Mouse (Mus musculus) myocyte (in vitro differentiated cells): Measurements from ENCODE around the gene Recql5. TPM values are rescaled to one million over a fixed set of nuclear protein-coding genes. Genes with fewer than 3 reads are reported as not detected.

Source experiments
- H3K27me3 ChIP-seq: one replicate; pipeline ENCODE4 v1.6.1; 2011; ENCODE audit not compliant: control insufficient read depth, insufficient read depth, insufficient read length
- H3K36me3 ChIP-seq: one replicate; pipeline ENCODE4 v1.6.1; 2011; ENCODE audit not compliant: control insufficient read depth, insufficient read depth
- H3K4me2 ChIP-seq: one replicate; pipeline ENCODE4 v1.6.1; 2011; ENCODE audit warnings: low read depth, control low read depth
- H3K4me3 ChIP-seq: one replicate; pipeline ENCODE4 v1.5.1; 2011; ENCODE audit warnings: mild to moderate bottlenecking, control low read depth, moderate library complexity
- H3K79me2 ChIP-seq: one replicate; pipeline ENCODE4 v1.6.1; 2011; ENCODE audit not compliant: control insufficient read depth, insufficient read depth
- H3ac ChIP-seq: one replicate; pipeline ENCODE4 v1.6.1; 2011; ENCODE audit not compliant: control insufficient read depth, insufficient read length
- CEBPB ChIP-seq: IDR thresholded peaks from 2 replicates; pipeline ENCODE4 v1.6.1; 2011; ENCODE audit warnings: mild to moderate bottlenecking, moderate library complexity; ENCODE audit not compliant: poor library complexity, insufficient read depth, severe bottlenecking
- E2F4 ChIP-seq: IDR thresholded peaks from one replicate; pipeline ENCODE4 v1.6.1; 2011; ENCODE audit warnings: mild to moderate bottlenecking, control low read depth, moderate library complexity; ENCODE audit not compliant: insufficient read depth
- MAX ChIP-seq: IDR thresholded peaks from one replicate; pipeline ENCODE4 v1.6.1; 2011; ENCODE audit warnings: low read depth, mild to moderate bottlenecking, control low read depth
- MYOD1 ChIP-seq, 3 experiments: IDR thresholded peaks; one replicate each; pipeline ENCODE4 v1.6.1; 2011; ENCODE audit warnings: control low read depth in 2 of 3, low read depth in 2 of 3, mild to moderate bottlenecking in 2 of 3, moderate library complexity in 1 of 3; ENCODE audit not compliant: insufficient read length in 2 of 3, control insufficient read depth in 1 of 3
- MYOG ChIP-seq, 3 experiments: IDR thresholded peaks; one replicate each; pipeline ENCODE4 v1.6.1; 2011; ENCODE audit warnings: control low read depth in 2 of 3, low read depth in 2 of 3, mild to moderate bottlenecking in 2 of 3; ENCODE audit not compliant: insufficient read length in 2 of 3, control insufficient read depth in 1 of 3, insufficient read depth in 1 of 3
- POLR2A ChIP-seq: IDR thresholded peaks from one replicate; pipeline ENCODE4 v1.6.1; 2011; ENCODE audit warnings: low read depth, mild to moderate bottlenecking, control low read depth, moderate library complexity; ENCODE audit not compliant: insufficient read length
- POLR2AphosphoS2 ChIP-seq: IDR thresholded peaks from one replicate; pipeline ENCODE4 v1.6.1; 2011; ENCODE audit warnings: low read depth, control low read depth; ENCODE audit not compliant: insufficient read length
- REST ChIP-seq: IDR thresholded peaks from one replicate; pipeline ENCODE4 v1.6.1; 2011; ENCODE audit warnings: mild to moderate bottlenecking, control low read depth, moderate library complexity; ENCODE audit not compliant: insufficient read depth, insufficient read length
- SRF ChIP-seq: IDR thresholded peaks from one replicate; pipeline ENCODE4 v1.6.1; 2011; ENCODE audit warnings: low read depth; ENCODE audit not compliant: control insufficient read depth, insufficient read length
- TCF12 ChIP-seq: IDR thresholded peaks from one replicate; pipeline ENCODE4 v1.6.1; 2011; ENCODE audit warnings: mild to moderate bottlenecking, control low read depth; ENCODE audit not compliant: poor library complexity, insufficient read depth, severe bottlenecking
- TCF3 ChIP-seq: IDR thresholded peaks from one replicate; pipeline ENCODE4 v1.6.1; 2011; ENCODE audit warnings: low read depth, control low read depth; ENCODE audit not compliant: insufficient read length
- USF1 ChIP-seq: IDR thresholded peaks from one replicate; pipeline ENCODE4 v1.6.1; 2011; ENCODE audit warnings: low read depth, mild to moderate bottlenecking, control low read depth, moderate library complexity
- polyA plus RNA-seq: library from polyadenylated mRNA; unstranded; fragments of >200 nt; fragmentation: generic; extraction: Trizol; gene quantifications from one replicate; pipeline ENCODE4 v1.2.1, GENCODE M21; 2012; ENCODE audit warnings: missing spikeins

The Recql5 gene
- polyA plus RNA-seq, 1 experiment = 13.1 TPM

- Histone ChIP-seq H3K79me2 (no peaks in the 10 kb centered on the region), H3K4me3 (no peak overlapping the region), H3K27me3 (no peaks in the 10 kb centered on the region), H3K4me2 (no peak overlapping the region), H3K36me3 (peaks cover 12% of the 10 kb centered on the region), H3ac (no peak overlapping the region)
- peak; percentile 67 for TF ChIP-seq TCF12
- TF ChIP-seq MYOD1 (IDR thresholded peaks at IDR 0.05; ENCODE audit: control insufficient read depth in 1 of 3, insufficient read length in 2 of 3, low read depth in 2 of 3) = peak in 2 of 3 experiments; percentile 59 to 71
- TF ChIP-seq POLR2AphosphoS2 = no peak
- peak in 2 of 3 experiments; percentile 45 to 81 for TF ChIP-seq MYOG (IDR thresholded peaks at IDR 0.05; ENCODE audit: control insufficient read depth in 1 of 3, insufficient read depth in 1 of 3, insufficient read length in 2 of 3, low read depth in 2 of 3)
These were observed 14.6 kb downstream of the Recql5 start for GRCm38 (mm10) chr11:115918637-115919036.

- H3K36me3 ChIP-seq = peaks cover 3% of the 10 kb centered on the region
- no peaks in the 10 kb centered on the region for H3K79me2 ChIP-seq
- H3K4me2 ChIP-seq = no peak overlapping the region
- no peak overlapping the region for H3ac ChIP-seq
- TF ChIP-seq REST (no peak), MAX (no peak), TCF12 (no peak), MYOD1 (IDR thresholded peaks at IDR 0.05; ENCODE audit: control insufficient read depth in 1 of 3, insufficient read length in 2 of 3, low read depth in 2 of 3) (no peak), TCF3 (no peak), POLR2A (no peak), E2F4 (no peak), POLR2AphosphoS2 (no peak), CEBPB (no peak), MYOG (IDR thresholded peaks at IDR 0.05; ENCODE audit: control insufficient read depth in 1 of 3, insufficient read depth in 1 of 3, insufficient read length in 2 of 3, low read depth in 2 of 3) (no peak), SRF (no peak), USF1 (no peak)
- no peak overlapping the region for H3K4me3 ChIP-seq
- no peaks in the 10 kb centered on the region for H3K27me3 ChIP-seq
These were observed 16.7 kb downstream of the Recql5 start for GRCm38 (mm10) chr11:115916579-115916978.

DNA sequence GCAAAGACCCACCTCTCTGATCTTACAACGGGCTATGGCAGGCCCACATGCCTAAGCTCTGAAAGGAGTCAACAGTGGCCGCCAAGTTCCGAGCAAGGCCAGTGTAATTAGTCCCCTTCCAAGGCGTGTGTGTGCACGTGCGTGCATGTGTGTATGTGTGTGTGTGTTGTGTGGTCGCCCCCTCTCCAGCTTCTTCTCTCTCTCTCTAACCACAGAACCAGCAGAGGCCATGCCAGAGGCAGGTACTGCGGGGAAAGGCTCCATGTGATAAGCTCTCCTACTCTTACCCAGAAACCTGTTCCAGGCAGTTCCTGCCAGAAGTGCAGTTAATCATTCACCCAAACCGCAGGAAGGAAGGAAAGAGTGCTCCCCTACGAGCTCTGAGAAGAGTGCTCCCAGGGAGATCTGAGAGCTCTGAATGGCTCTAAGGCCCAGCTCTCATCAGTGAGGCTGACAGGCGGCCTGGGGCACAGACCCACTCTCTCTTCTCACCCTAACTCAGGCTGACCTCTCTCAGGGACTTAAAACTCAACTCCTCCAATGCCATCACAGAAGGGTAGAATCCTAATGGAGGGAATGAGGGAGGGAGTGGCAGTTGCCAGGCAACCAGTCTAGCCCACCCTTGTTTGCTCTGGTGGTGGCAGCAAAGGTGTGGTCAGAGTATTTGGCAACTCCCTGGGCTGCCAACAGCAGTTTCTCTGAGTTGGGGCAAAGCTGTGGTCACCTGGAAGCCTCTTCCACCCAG is 21.5 kb downstream of the Recql5 start, which contains the start of gene Smim6:
Gene Smim6 (plus strand): TSS at position 386 of the 745 bp plus-strand sequence.
- H3ac ChIP-seq = no peak within 1 kb of the TSS

GRCm38 (mm10) chr11:115911134-115911561 is 22.1 kb downstream of the Recql5 start:
- no peak overlapping the region for H3ac ChIP-seq
- TF ChIP-seq MYOG (IDR thresholded peaks at IDR 0.05; ENCODE audit: control insufficient read depth in 1 of 3, insufficient read depth in 1 of 3, insufficient read length in 2 of 3, low read depth in 2 of 3) = peak; percentile 57 to 100 (median 85)
- TF ChIP-seq POLR2AphosphoS2 = peak; percentile 34
- no peak for TF ChIP-seq POLR2A
- TF ChIP-seq USF1 = no peak
- peak; percentile 64; the same call in 1 of the 2 replicates for TF ChIP-seq CEBPB
- peak; percentile 93 to 95 (median 94) for TF ChIP-seq MYOD1 (IDR thresholded peaks at IDR 0.05; ENCODE audit: control insufficient read depth in 1 of 3, insufficient read length in 2 of 3, low read depth in 2 of 3)
- TF ChIP-seq TCF3 = peak; percentile 97
- TF ChIP-seq REST = no peak
- TF ChIP-seq E2F4 = no peak
- TF ChIP-seq SRF = no peak
- TF ChIP-seq TCF12 = peak; percentile 98
- TF ChIP-seq MAX = no peak

More for the DNA sequence above, 21.5 kb downstream of the Recql5 start, which contains the start of gene Smim6:
- Histone ChIP-seq H3K27me3 (no peaks in the 10 kb centered on the region), H3K4me3 (no peak within 1 kb of the TSS), H3K79me2 (no peaks in the 10 kb centered on the region), H3K4me2 (peak within 1 kb of the TSS; percentile 36), H3K36me3 (no peaks in the 10 kb centered on the region)
- no peak for TF ChIP-seq USF1
- no peak for TF ChIP-seq TCF12
- no peak for TF ChIP-seq CEBPB
- no peak for TF ChIP-seq REST

GRCm38 (mm10) chr11:115906521-115906920 is 26.8 kb downstream of the Recql5 start:
- Histone ChIP-seq H3K36me3 (no peaks in the 10 kb centered on the region), H3K79me2 (no peaks in the 10 kb centered on the region), H3K4me3 (no peak overlapping the region), H3ac (no peak overlapping the region), H3K27me3 (no peaks in the 10 kb centered on the region), H3K4me2 (no peak overlapping the region)
- TF ChIP-seq TCF12 (no peak), POLR2A (no peak), MYOD1 (IDR thresholded peaks at IDR 0.05; ENCODE audit: control insufficient read depth in 1 of 3, insufficient read length in 2 of 3, low read depth in 2 of 3) (no peak), E2F4 (no peak), REST (no peak), POLR2AphosphoS2 (no peak), USF1 (no peak), SRF (no peak), MAX (no peak), TCF3 (no peak), CEBPB (no peak)

More at GRCm38 (mm10) chr11:115911134-115911561, 22.1 kb downstream of the Recql5 start:
- Histone ChIP-seq H3K4me2 (no peak overlapping the region), H3K27me3 (no peaks in the 10 kb centered on the region), H3K79me2 (no peaks in the 10 kb centered on the region), H3K36me3 (no peaks in the 10 kb centered on the region), H3K4me3 (no peak overlapping the region)
